Mouse (Mus musculus) kidney, embryonic 16.5 days (tissue): ENCODE measurements at regions not wholly inside any gene's neighbourhood (a gene's known extent, or its start where the extent isn't known, plus 50 kb on each side); places are given as distances from the start of the nearest gene placed in this dataset.

Experiments
- ATAC-seq: fragments of 200-750 bp; cut with Nextera tagmentation; 2 replicates; pipeline ENCODE4 v1.8.0; 2017; ENCODE audit warnings: moderate TSS enrichment; ENCODE audit not compliant: low FRiP score, low TSS enrichment
- H3K27ac ChIP-seq: fragments of 300-500 bp; sonication (generic); 2 replicates; pipeline ENCODE4 v1.5.1; 2014; ENCODE audit warnings: low read length
- H3K27me3 ChIP-seq: fragments of 300-500 bp; sonication (generic); 2 replicates; pipeline ENCODE4 v1.6.1; 2014; ENCODE audit warnings: low read length, control low read depth, mixed read lengths; ENCODE audit not compliant: insufficient read depth
- H3K36me3 ChIP-seq: fragments of 300-500 bp; sonication (generic); 2 replicates; pipeline ENCODE4 v1.6.1; 2014; ENCODE audit warnings: low read length, control low read depth, mixed read lengths; ENCODE audit not compliant: insufficient read depth
- H3K4me1 ChIP-seq: fragments of 300-500 bp; sonication (generic); 2 replicates; pipeline ENCODE4 v1.6.1; 2014; ENCODE audit warnings: low read length, control low read depth, mixed read lengths; ENCODE audit not compliant: insufficient read depth
- H3K4me2 ChIP-seq: fragments of 300-500 bp; sonication (generic); replicated peaks from 2 replicates; pipeline ENCODE4 v1.6.1; 2014; ENCODE audit warnings: low read depth, low read length
- H3K4me3 ChIP-seq: fragments of 300-500 bp; sonication (generic); 2 replicates; pipeline ENCODE4 v1.5.1; 2014; ENCODE audit warnings: mild to moderate bottlenecking, low read length
- H3K9ac ChIP-seq: fragments of 300-500 bp; sonication (generic); replicated peaks from 2 replicates; pipeline ENCODE4 v1.6.1; 2014; ENCODE audit warnings: low read length
- H3K9me3 ChIP-seq: fragments of 300-500 bp; sonication (generic); 2 replicates; pipeline ENCODE4 v1.6.1; 2016; ENCODE audit warnings: low read length, control low read depth
- WGBS: fragments of 180-500 bp; shearing (Covaris S2); extraction: QIAGEN DNeasy Blood & Tissue Kit; methylation state at CpG from one replicate; pipeline ENCODE4 v1.1.7; 2014; 5-methylcytosine and 5-hydroxymethylcytosine counted together

- no peaks in the 10 kb centered on the region for H3K27me3 ChIP-seq
- no peak overlapping the region for H3K4me2 ChIP-seq
- ATAC-seq, result no peak
- no peaks in the 10 kb centered on the region for H3K4me1 ChIP-seq
- no peak overlapping the region for H3K4me3 ChIP-seq
- no peak overlapping the region for H3K27ac ChIP-seq
- WGBS, result 74% methylated on average over 1 of the region's 1 CpGs
- no peaks in the 10 kb centered on the region for H3K36me3 ChIP-seq
- no peak overlapping the region for H3K9ac ChIP-seq
- no peaks in the 10 kb centered on the region for H3K9me3 ChIP-seq
These were observed 172.5 kb downstream of the Tacr3 start for GRCm38 (mm10) chr3:135001270-135001669.

GRCm38 (mm10) chr3:135015784-135016183, 187.0 kb downstream of the Tacr3 start:
- H3K4me2 ChIP-seq, result no peak overlapping the region
- H3K9ac ChIP-seq, result no peak overlapping the region
- ATAC-seq, result no peak
- no peaks in the 10 kb centered on the region for H3K9me3 ChIP-seq
- H3K27ac ChIP-seq, result no peak overlapping the region
- H3K4me3 ChIP-seq, result no peak overlapping the region
- no peaks in the 10 kb centered on the region for H3K4me1 ChIP-seq
- 75% methylated on average over 4 of the region's 4 CpGs for WGBS
- no peaks in the 10 kb centered on the region for H3K27me3 ChIP-seq
- H3K36me3 ChIP-seq, result no peaks in the 10 kb centered on the region

DNA sequence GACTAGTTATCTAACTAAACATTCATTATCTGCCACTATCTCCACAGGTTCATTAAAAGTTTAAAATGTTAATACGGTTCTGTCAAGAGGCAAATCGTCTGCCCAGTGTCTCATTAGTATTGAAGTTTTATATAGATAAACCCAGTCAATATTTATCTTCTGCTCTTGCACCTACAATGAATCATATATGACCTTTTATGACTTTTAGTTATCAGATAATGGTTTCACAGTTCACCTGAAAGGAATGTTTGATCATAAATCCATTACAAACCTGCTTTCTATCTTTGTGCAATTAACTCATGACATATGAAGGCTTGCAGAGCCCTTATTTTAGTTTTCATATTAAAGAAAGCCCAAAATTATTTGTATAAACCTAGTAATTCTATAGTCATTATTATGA, 188.0 kb upstream of the Cenpe start:
- no peak overlapping the region for H3K4me3 ChIP-seq
- no peak overlapping the region for H3K27ac ChIP-seq
- ATAC-seq, result no peak
- H3K9ac ChIP-seq, result no peak overlapping the region
- no peaks in the 10 kb centered on the region for H3K36me3 ChIP-seq
- 76% methylated on average over 2 of the region's 2 CpGs for WGBS
- H3K27me3 ChIP-seq, result no peaks in the 10 kb centered on the region
- no peaks in the 10 kb centered on the region for H3K9me3 ChIP-seq
- H3K4me1 ChIP-seq, result no peaks in the 10 kb centered on the region
- H3K4me2 ChIP-seq, result no peak overlapping the region

DNA sequence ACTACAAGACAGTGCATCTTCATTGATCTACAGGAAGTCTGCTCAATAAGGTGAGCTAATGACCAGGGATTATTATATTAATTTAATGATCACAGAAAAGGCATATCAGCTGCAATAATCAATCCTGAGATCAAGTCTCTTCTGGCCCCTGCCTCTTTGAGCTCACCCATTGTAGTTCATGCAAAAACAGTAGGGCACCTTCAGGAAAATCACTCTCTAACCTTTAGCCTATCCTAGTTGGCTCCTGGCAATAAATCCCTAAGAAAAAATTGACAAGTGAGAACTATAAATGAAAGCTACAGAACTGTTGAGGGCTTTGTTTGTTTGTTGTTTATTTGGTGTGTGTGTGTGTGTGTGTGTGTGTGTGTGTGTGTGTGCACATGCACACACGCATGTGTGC, 187.5 kb upstream of the Cenpe start:
- WGBS, result 93% methylated on average over 1 of the region's 1 CpGs
- H3K4me2 ChIP-seq, result no peak overlapping the region
- H3K9ac ChIP-seq, result no peak overlapping the region
- no peaks in the 10 kb centered on the region for H3K9me3 ChIP-seq
- no peak for ATAC-seq
- H3K4me3 ChIP-seq, result no peak overlapping the region
- H3K36me3 ChIP-seq, result no peaks in the 10 kb centered on the region
- no peaks in the 10 kb centered on the region for H3K27me3 ChIP-seq
- H3K27ac ChIP-seq, result no peak overlapping the region
- no peaks in the 10 kb centered on the region for H3K4me1 ChIP-seq

GRCm38 (mm10) chr3:135032483-135032882, 179.9 kb upstream of the Cenpe start:
- ATAC-seq, result no peak
- 92% methylated on average over 2 of the region's 2 CpGs for WGBS
- H3K4me1 ChIP-seq, result no peaks in the 10 kb centered on the region
- no peak overlapping the region for H3K9ac ChIP-seq
- H3K9me3 ChIP-seq, result no peaks in the 10 kb centered on the region
- H3K36me3 ChIP-seq, result no peaks in the 10 kb centered on the region
- H3K27ac ChIP-seq, result no peak overlapping the region
- no peaks in the 10 kb centered on the region for H3K27me3 ChIP-seq
- no peak overlapping the region for H3K4me2 ChIP-seq
- H3K4me3 ChIP-seq, result no peak overlapping the region

DNA sequence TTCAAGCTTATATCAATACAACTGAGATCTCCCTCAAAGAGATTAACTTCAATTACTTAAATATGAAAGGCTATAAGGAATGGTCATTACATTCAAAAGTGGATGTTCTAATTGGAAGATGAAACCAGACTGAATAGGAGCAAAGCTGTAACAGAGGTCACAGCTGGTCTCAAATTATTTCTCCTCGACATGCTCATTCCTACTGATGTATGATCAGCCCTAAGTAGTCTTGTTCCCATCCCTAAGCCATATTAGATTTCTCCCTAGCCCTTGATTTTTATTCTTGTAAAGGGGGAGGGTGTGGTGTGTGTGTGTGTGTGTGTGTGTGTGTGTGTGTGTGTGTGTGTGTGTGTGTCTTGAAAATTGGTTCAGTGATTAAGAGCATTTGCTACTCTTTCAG, 175.0 kb upstream of the Cenpe start:
- Histone ChIP-seq H3K4me3 (no peak overlapping the region), H3K4me1 (0 out of 2 replicates have a peak, but pooled peaks cover 3% of the 10 kb centered on the region), H3K4me2 (no peak overlapping the region), H3K27ac (no peak overlapping the region), H3K36me3 (no peaks in the 10 kb centered on the region), H3K27me3 (no peaks in the 10 kb centered on the region), H3K9me3 (no peaks in the 10 kb centered on the region), H3K9ac (no peak overlapping the region)
- 50% methylated on average over 1 of the region's 1 CpGs for WGBS
- no peak for ATAC-seq

DNA sequence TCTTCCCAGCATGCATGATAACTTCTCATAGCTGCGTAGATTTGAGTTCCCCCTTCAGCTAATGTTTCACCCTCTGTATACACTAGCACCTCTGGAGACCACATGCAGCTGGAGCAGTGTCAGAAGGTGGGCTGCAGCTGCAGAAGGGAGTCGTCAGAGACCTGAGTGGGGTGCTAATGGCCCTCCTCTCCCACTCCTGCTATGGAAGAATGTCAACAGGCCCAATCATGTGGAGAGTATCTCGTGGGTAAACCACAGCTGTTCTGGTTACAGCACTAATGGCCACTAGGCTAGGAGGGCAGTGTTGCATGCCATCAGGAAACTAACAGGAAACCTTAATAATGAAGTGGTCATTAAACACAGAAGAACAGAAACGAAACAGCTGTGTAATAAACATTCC, 170.1 kb upstream of the Cenpe start:
- no peaks in the 10 kb centered on the region for H3K36me3 ChIP-seq
- H3K4me2 ChIP-seq, result no peak overlapping the region
- H3K27me3 ChIP-seq, result no peaks in the 10 kb centered on the region
- H3K4me3 ChIP-seq, result no peak overlapping the region
- H3K9me3 ChIP-seq, result no peaks in the 10 kb centered on the region
- H3K9ac ChIP-seq, result no peak overlapping the region
- H3K4me1 ChIP-seq, result peaks cover 10% of the 10 kb centered on the region
- WGBS, result 7% methylated on average over 4 of the region's 4 CpGs
- ATAC-seq, result peak; percentile 89
- peak overlapping the region; percentile 43; the same call in 1 of the 2 replicates for H3K27ac ChIP-seq

- Histone ChIP-seq H3K4me1 (peaks cover 10% of the 10 kb centered on the region), H3K9me3 (no peaks in the 10 kb centered on the region), H3K27me3 (no peaks in the 10 kb centered on the region), H3K4me3 (no peak overlapping the region), H3K4me2 (no peak overlapping the region), H3K36me3 (no peaks in the 10 kb centered on the region), H3K9ac (no peak overlapping the region), H3K27ac (no peak overlapping the region)
- WGBS, result 6% methylated on average over 3 of the region's 3 CpGs
- peak; percentile 64 for ATAC-seq
These were observed 166.5 kb upstream of the Cenpe start for GRCm38 (mm10) chr3:135045769-135046277.

- no peaks in the 10 kb centered on the region for H3K27me3 ChIP-seq
- H3K36me3 ChIP-seq, result no peaks in the 10 kb centered on the region
- H3K4me2 ChIP-seq, result no peak overlapping the region
- peaks cover 12% of the 10 kb centered on the region for H3K9me3 ChIP-seq
- H3K27ac ChIP-seq, result no peak overlapping the region
- no peak overlapping the region for H3K9ac ChIP-seq
- ATAC-seq, result no peak
- no peak overlapping the region for H3K4me3 ChIP-seq
- no peaks in the 10 kb centered on the region for H3K4me1 ChIP-seq
These were observed 120.8 kb upstream of the Cenpe start for GRCm38 (mm10) chr3:135091487-135091886.

GRCm38 (mm10) chr3:135100901-135101586, 111.3 kb upstream of the Cenpe start:
- H3K27ac ChIP-seq, result no peak overlapping the region
- ATAC-seq, result no peak
- H3K36me3 ChIP-seq, result no peaks in the 10 kb centered on the region
- H3K4me1 ChIP-seq, result no peaks in the 10 kb centered on the region
- WGBS, result 81% methylated on average over 8 of the region's 8 CpGs
- H3K9ac ChIP-seq, result no peak overlapping the region
- H3K4me2 ChIP-seq, result no peak overlapping the region
- no peak overlapping the region for H3K4me3 ChIP-seq
- no peaks in the 10 kb centered on the region for H3K9me3 ChIP-seq
- H3K27me3 ChIP-seq, result no peaks in the 10 kb centered on the region
